ENCODE assay signal across 13 mouse cellular contexts in genomic region chr12:4143179-4143578, GRCm38 (mm10). TPM values are rescaled to one million over a fixed set of nuclear protein-coding genes. Genes with fewer than 3 reads are reported as not detected.
DNase-seq lines count a peak whose midpoint lies in the region; ATAC-seq and TF ChIP-seq lines count a peak whose summit lies in the region.
"Had no signal": no experiment of that assay in that cellular context is flagged by ENCODE, and none has a peak within 500 bp of the region (broad histone marks: within the 10 kb centered on the region; RNA-seq: fewer than 3 reads in every experiment).

No protein-coding gene starts in this region.

- H3K4me3 ChIP-seq in forebrain, postnatal 0 days (ENCODE audit: low read depth, low read length) = no peak overlapping the region
- H3K4me3 ChIP-seq in forebrain, embryonic 14.5 days (ENCODE audit: low read depth, low read length) = no peak overlapping the region
- no peak overlapping the region for H3K4me3 ChIP-seq in liver, embryonic 14.5 days (ENCODE audit: insufficient read depth in 1 of 2, low read depth in 2 of 2, low read length in 2 of 2)
- no peak overlapping the region for H3K4me3 ChIP-seq in liver, embryonic 12.5 days
- H3K4me3 ChIP-seq in CH12.LX (replicated peaks in 1 of 3; ENCODE audit: low read depth in 2 of 3, low read length in 2 of 3, poor library complexity in 1 of 3) = no peak overlapping the region
- H3K4me3 ChIP-seq: forebrain, embryonic 12.5 days; heart, embryonic 15.5 days had no signal

- H3K79me2 ChIP-seq in CH12.LX (replicated peaks; ENCODE audit: control insufficient read depth, extremely low read depth, insufficient read depth, poor library complexity, severe bottlenecking) = no peaks in the 10 kb centered on the region

- dilution Hi-C loops in CH12.LX (cut with MboI; ENCODE audit: extremely low pct_ligation_motif_present, extremely low pct_unique_long_range_greater_than_20kb, low sequenced_read_pairs) = no loop called here

- no peak overlapping the region for H3K27ac ChIP-seq in forebrain, postnatal 0 days (ENCODE audit: low read depth, low read length)
- H3K27ac ChIP-seq in forebrain, embryonic 14.5 days (ENCODE audit: low read depth, low read length) = no peak overlapping the region
- H3K27ac ChIP-seq in liver, embryonic 14.5 days = no peak overlapping the region
- H3K27ac ChIP-seq in liver, embryonic 12.5 days = no peak overlapping the region
- no peak overlapping the region for H3K27ac ChIP-seq in CH12.LX (ENCODE audit: insufficient read depth, low read depth)
- H3K27ac ChIP-seq: forebrain, embryonic 12.5 days; heart, embryonic 15.5 days had no signal

- H3K9ac ChIP-seq in forebrain, postnatal 0 days = no peak overlapping the region
- H3K9ac ChIP-seq in forebrain, embryonic 14.5 days (ENCODE audit: low read length) = no peak overlapping the region
- no peak overlapping the region for H3K9ac ChIP-seq in liver, embryonic 14.5 days (replicated peaks)
- H3K9ac ChIP-seq in liver, embryonic 12.5 days = no peak overlapping the region
- H3K9ac ChIP-seq in CH12.LX (ENCODE audit: insufficient read depth, low read depth) = no peak overlapping the region
- H3K9ac ChIP-seq: forebrain, embryonic 12.5 days; heart, embryonic 15.5 days had no signal

- no peak for TF ChIP-seq EP300 in liver, embryonic 14.5 days (IDR thresholded peaks at IDR 0.05; ENCODE audit: low read depth)
- TF ChIP-seq EP300 in CH12.LX (IDR thresholded peaks at IDR 0.05; ENCODE audit: low read length) = no peak

- H3K36me3 ChIP-seq in forebrain, postnatal 0 days (ENCODE audit: insufficient read depth) = peaks cover 12% of the 10 kb centered on the region; the same call in 1 of the 2 replicates
- H3K36me3 ChIP-seq in forebrain, embryonic 14.5 days (ENCODE audit: control insufficient read depth, insufficient read depth, low read length) = no peaks in the 10 kb centered on the region
- H3K36me3 ChIP-seq in liver, embryonic 14.5 days (replicated peaks; ENCODE audit: control insufficient read depth, insufficient read depth, low read depth) = no peaks in the 10 kb centered on the region
- no peaks in the 10 kb centered on the region for H3K36me3 ChIP-seq in liver, embryonic 12.5 days
- H3K36me3 ChIP-seq in CH12.LX (replicated peaks in 1 of 2; ENCODE audit: control insufficient read depth in 1 of 2, insufficient read depth in 1 of 2, low read length in 1 of 2) = no peaks in the 10 kb centered on the region
- H3K36me3 ChIP-seq: forebrain, embryonic 12.5 days; heart, embryonic 15.5 days had no signal

- WGBS in forebrain, postnatal 0 days = 92% methylated on average over 5 of the region's 5 CpGs
- WGBS in forebrain, embryonic 14.5 days = 89% methylated on average over 5 of the region's 5 CpGs
- WGBS in liver, embryonic 14.5 days (ENCODE audit: insufficient replicate concordance) = 63% methylated on average over 5 of the region's 5 CpGs
- 66% methylated on average over 5 of the region's 5 CpGs for WGBS in liver, embryonic 12.5 days (ENCODE audit: insufficient replicate concordance)

- no peak for TF ChIP-seq POLR2A in CH12.LX (IDR thresholded peaks at IDR 0.05; ENCODE audit: low read depth, low read length)
- TF ChIP-seq POLR2A in brain, embryonic 14.5 days (IDR thresholded peaks at IDR 0.05; ENCODE audit: borderline replicate concordance, extremely low read depth, insufficient read depth, insufficient read length, poor library complexity, severe bottlenecking) = no peak

- TF ChIP-seq CTCF in forebrain, postnatal 0 days (IDR thresholded peaks at IDR 0.05; ENCODE audit: low read depth) = 0 out of 2 replicates have a peak, but pooled peaks have one; percentile 5
- TF ChIP-seq CTCF in liver, embryonic 14.5 days (IDR thresholded peaks at IDR 0.05; ENCODE audit: low read depth) = peak; percentile 34; the same call in 1 of the 2 replicates
- TF ChIP-seq CTCF in CH12.LX (conservative IDR thresholded peaks at IDR 0.05 in 1 of 2, IDR thresholded peaks at IDR 0.05 in 1 of 2; ENCODE audit: low read depth in 2 of 2, low read length in 2 of 2) = peak in 1 of 2 experiments; percentile 49; a peak in 2 of 4 replicates
- peak; percentile 34; the same call in 1 of the 2 replicates for TF ChIP-seq CTCF in brain, embryonic 14.5 days (IDR thresholded peaks at IDR 0.05; ENCODE audit: borderline replicate concordance, extremely low read depth, insufficient read depth, insufficient read length)

- no peaks in the 10 kb centered on the region for H3K9me3 ChIP-seq in forebrain, postnatal 0 days (ENCODE audit: low read length)
- H3K9me3 ChIP-seq in forebrain, embryonic 14.5 days (replicated peaks; ENCODE audit: control insufficient read depth, low read length) = no peaks in the 10 kb centered on the region
- no peaks in the 10 kb centered on the region for H3K9me3 ChIP-seq in liver, embryonic 14.5 days (ENCODE audit: control insufficient read depth, low read length)
- H3K9me3 ChIP-seq in liver, embryonic 12.5 days (replicated peaks) = no peaks in the 10 kb centered on the region
- H3K9me3 ChIP-seq in CH12.LX (replicated peaks; ENCODE audit: low read length) = no peaks in the 10 kb centered on the region
- H3K9me3 ChIP-seq: forebrain, embryonic 12.5 days; heart, embryonic 15.5 days had no signal

- no peak for ATAC-seq in forebrain, postnatal 0 days
- ATAC-seq in forebrain, embryonic 14.5 days = no peak
- ATAC-seq in liver, embryonic 14.5 days (ENCODE audit: insufficient read depth) = no peak
- no peak for ATAC-seq in liver, embryonic 12.5 days

- in situ Hi-C loops in CH12.LX (cut with MboI; ENCODE audit: low pct_ligation_motif_present, low pct_unique_long_range_greater_than_20kb, low sequenced_read_pairs) = no loop called here

- H3K4me1 ChIP-seq in forebrain, postnatal 0 days (ENCODE audit: insufficient read depth) = no peaks in the 10 kb centered on the region
- H3K4me1 ChIP-seq in forebrain, embryonic 14.5 days (ENCODE audit: control insufficient read depth, insufficient read depth, low read length) = no peaks in the 10 kb centered on the region
- H3K4me1 ChIP-seq in liver, embryonic 14.5 days (replicated peaks; ENCODE audit: control insufficient read depth in 2 of 2, insufficient read depth in 2 of 2, low read length in 1 of 2) = no peaks in the 10 kb centered on the region
- H3K4me1 ChIP-seq in liver, embryonic 12.5 days = no peaks in the 10 kb centered on the region
- H3K4me1 ChIP-seq in CH12.LX (ENCODE audit: control insufficient read depth in 1 of 2, insufficient read depth in 2 of 2) = peaks cover 0 to 13% of the 10 kb centered on the region in 2 experiments; a peak in 2 of 4 replicates

- TF ChIP-seq RAD21 in CH12.LX (IDR thresholded peaks at IDR 0.05; ENCODE audit: low read depth, low read length) = peak; percentile 3

- DNase-seq in forebrain, postnatal 0 days = no peak
- no peak for DNase-seq in forebrain, embryonic 14.5 days (ENCODE audit: low spot score)
- DNase-seq in liver, embryonic 14.5 days (ENCODE audit: low read depth in 3 of 3, low spot score in 3 of 3) = no peak
- peak; percentile 20 for DNase-seq in CH12.LX (ENCODE audit: extremely low read depth)
- DNase-seq in brain, embryonic 14.5 days (ENCODE audit: low read depth) = no peak
- no peak for DNase-seq in ovary, adult 18-20 months (ENCODE audit: low spot score)
- DNase-seq in spleen, adult 12 weeks (ENCODE audit: low spot score) = no peak
- DNase-seq: kidney, adult 11 months; kidney, postnatal 14 days; left cerebral cortex, postnatal 4 days had no signal

- no peak overlapping the region for H3K4me2 ChIP-seq in forebrain, postnatal 0 days (ENCODE audit: low read depth)
- no peak overlapping the region for H3K4me2 ChIP-seq in forebrain, embryonic 14.5 days (ENCODE audit: low read length)
- H3K4me2 ChIP-seq in liver, embryonic 14.5 days (ENCODE audit: low read depth) = no peak overlapping the region
- no peak overlapping the region for H3K4me2 ChIP-seq in liver, embryonic 12.5 days
- no peak overlapping the region for H3K4me2 ChIP-seq in CH12.LX (ENCODE audit: insufficient read depth, low read depth, poor library complexity, severe bottlenecking)
- H3K4me2 ChIP-seq: forebrain, embryonic 12.5 days; heart, embryonic 15.5 days had no signal

- H3K27me3 ChIP-seq in forebrain, postnatal 0 days (ENCODE audit: insufficient read depth, low read length) = no peaks in the 10 kb centered on the region
- H3K27me3 ChIP-seq in forebrain, embryonic 14.5 days (replicated peaks; ENCODE audit: control insufficient read depth, insufficient read depth, low read length) = no peaks in the 10 kb centered on the region
- no peaks in the 10 kb centered on the region for H3K27me3 ChIP-seq in liver, embryonic 14.5 days (ENCODE audit: control insufficient read depth, insufficient read depth, low read length)
- no peaks in the 10 kb centered on the region for H3K27me3 ChIP-seq in liver, embryonic 12.5 days (replicated peaks)
- no peaks in the 10 kb centered on the region for H3K27me3 ChIP-seq in CH12.LX (replicated peaks)
- H3K27me3 ChIP-seq: forebrain, embryonic 12.5 days; heart, embryonic 15.5 days had no signal

TF ChIP-seq in CH12.LX, 34 proteins besides CTCF, POLR2A, EP300 and RAD21:
- TF ChIP-seq SMC3 (IDR thresholded peaks at IDR 0.05; ENCODE audit: low read depth, low read length) (0 out of 2 replicates have a peak, but pooled peaks have one; percentile 14), NELFE (IDR thresholded peaks at IDR 0.05; ENCODE audit: low read depth, low read length) (no peak)

RNA-seq across cellular contexts. Expression of gene Adcy3, which starts 10.3 kb away (rescaled TPM):
- 25.7 and 29.7 TPM in 2 replicates for total RNA-seq in forebrain, postnatal 0 days (2014; rRNA removed)
- polyA plus RNA-seq in forebrain, postnatal 0 days (2015; fragmentation: Nextera tagmentation; extraction: Ambion mirVana) = 6.9 and 10.2 TPM in 2 replicates
- polyA plus RNA-seq in forebrain, embryonic 14.5 days (2014; fragmentation: Nextera tagmentation; extraction: Ambion mirVana) = 5.3 and 6.5 TPM in 2 replicates
- 0.34 and 0.42 TPM in 2 replicates for polyA plus RNA-seq in liver, embryonic 14.5 days (2012; rRNA removed)
- 0.18 and 0.40 TPM in 2 replicates for polyA plus RNA-seq in liver, embryonic 14.5 days (2014; fragmentation: Nextera tagmentation; extraction: Ambion mirVana)
- 2.0 and 2.1 TPM in 2 replicates for polyA plus RNA-seq in liver, embryonic 12.5 days (2016; fragmentation: Nextera tagmentation; extraction: Ambion mirVana)
- 0.04 and 0.13 TPM in 2 replicates for total RNA-seq in CH12.LX (2012; rRNA removed)
- 0.13 and 0.18 TPM in 2 replicates for total RNA-seq in CH12.LX (2014; rRNA removed)
- polyA plus RNA-seq in CH12.LX (2012; ENCODE audit: insufficient read length, low read depth) = 0.34 and 0.44 TPM in 2 replicates
- 8.4 and 13.1 TPM in 2 replicates for polyA plus RNA-seq in brain, embryonic 14.5 days (2012; rRNA removed)
